Mouse (Mus musculus): ENCODE measurements around the gene Krtap5-4. TPM values are rescaled to one million over a fixed set of nuclear protein-coding genes. Genes with fewer than 3 reads are reported as not detected.

Gene Krtap5-4
- total RNA-seq (2023), result not detected in 2 replicates

DNA sequence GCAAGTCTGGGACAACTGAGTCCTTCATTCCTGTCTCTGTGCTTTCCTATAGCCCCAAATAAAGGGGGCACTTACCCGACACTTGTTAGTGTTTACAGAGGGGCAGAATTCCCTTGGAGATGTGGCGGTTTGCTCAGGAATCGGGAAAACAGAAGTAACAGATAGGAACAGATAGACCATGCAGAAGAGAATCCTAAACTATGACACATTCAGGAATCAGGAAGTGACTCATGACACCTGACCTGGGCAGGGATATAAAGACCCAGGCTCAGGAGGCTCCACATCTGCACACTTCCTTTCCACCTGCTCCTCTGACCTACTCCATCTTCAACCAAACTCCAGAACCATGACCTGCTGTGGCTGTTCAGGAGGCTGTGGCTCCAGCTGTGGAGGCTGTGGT, at the start of gene Krtap5-4:
TSS of gene Krtap5-4 (plus strand) at position 301 of the 400 bp plus-strand sequence.

DNA sequence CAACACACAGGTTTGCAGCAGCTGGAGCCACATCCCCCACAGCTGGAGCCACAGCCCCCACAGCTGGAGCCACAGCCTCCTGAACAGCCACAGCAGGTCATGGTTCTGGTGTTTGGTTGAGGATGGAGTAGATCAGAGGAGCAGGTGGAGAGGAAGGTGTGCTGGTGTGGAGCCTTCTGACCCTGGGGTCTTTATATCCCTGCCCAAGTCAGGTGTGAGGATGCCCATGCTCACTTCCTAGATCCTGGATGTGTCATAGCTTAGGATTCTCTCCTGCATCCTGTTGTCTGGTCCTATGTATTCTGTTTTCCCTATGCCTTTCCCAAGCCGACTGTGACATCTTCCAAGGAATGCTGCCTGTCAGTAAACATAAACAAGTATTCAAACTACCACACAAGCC, 45.1 kb upstream of the Krtap5-4 start, which contains the start of gene Gm2431:
TSS of gene Gm2431 (minus strand) at position 101 of the 400 bp plus-strand sequence.

DNA sequence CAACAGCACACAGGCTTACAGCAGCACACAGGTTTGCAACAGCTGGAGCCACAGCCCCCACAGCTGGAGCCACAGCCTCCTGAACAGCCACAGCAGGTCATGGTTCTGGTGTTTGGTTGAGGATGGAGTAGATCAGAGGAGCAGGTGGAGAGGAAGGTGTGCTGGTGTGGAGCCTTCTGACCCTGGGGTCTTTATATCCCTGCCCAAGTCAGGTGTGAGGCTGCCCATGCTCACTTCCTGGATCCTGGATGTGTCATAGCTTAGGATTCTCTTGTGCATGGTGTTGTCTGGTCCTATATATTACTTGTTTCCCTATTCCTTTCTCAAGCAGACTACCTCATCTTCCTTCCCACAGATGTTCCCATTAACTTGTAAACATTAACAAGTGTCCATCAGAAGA, 29.1 kb upstream of the Krtap5-4 start, which contains the start of gene Gm4559:
TSS of gene Gm4559 (minus strand) at position 101 of the 400 bp plus-strand sequence.

DNA sequence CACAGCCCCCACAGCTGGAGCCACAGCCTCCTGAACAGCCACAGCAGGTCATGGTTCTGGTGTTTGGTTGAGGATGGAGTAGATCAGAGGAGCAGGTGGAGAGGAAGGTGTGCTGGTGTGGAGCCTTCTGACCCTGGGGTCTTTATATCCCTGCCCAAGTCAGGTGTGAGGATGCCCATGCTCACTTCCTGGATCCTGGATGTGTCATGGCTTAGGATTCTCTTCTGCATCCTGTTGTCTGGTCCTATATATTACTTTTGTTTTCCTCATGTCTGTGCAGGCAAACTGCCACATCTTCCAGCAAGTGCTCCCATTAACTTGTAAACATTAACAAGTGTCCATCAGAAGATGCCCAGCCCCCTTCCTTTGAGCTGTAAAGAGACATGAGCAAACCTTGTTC, 6.3 kb upstream of the Krtap5-4 start, which contains the start of gene Krtap5-1:
TSS of gene Krtap5-1 (minus strand) at position 101 of the 400 bp plus-strand sequence.

Other genes with a start within 250 kb of the Krtap5-4 start
- gene Mob2, start 242.5 kb upstream of the Krtap5-4 start, total RNA-seq (2023), result 36.0 and 67.4 TPM in 2 replicates
- gene Dusp8, start 207.7 kb upstream of the Krtap5-4 start, total RNA-seq (2023), result 1.3 and 1.5 TPM in 2 replicates
- not detected in 2 replicates for gene Gm45618, start 182.8 kb upstream of the Krtap5-4 start, total RNA-seq (2023)
- gene Gm39115, start 167.5 kb upstream of the Krtap5-4 start, total RNA-seq (2023), result not detected in 2 replicates
- not detected in 2 replicates for gene Gm45337, start 158.9 kb upstream of the Krtap5-4 start, total RNA-seq (2023)
- not detected in 2 replicates for gene Gm29735, start 146.4 kb upstream of the Krtap5-4 start, total RNA-seq (2023)
- not detected in 2 replicates for gene Gm4553, start 137.8 kb upstream of the Krtap5-4 start, total RNA-seq (2023)
- gene Krtap5-2, start 127.5 kb upstream of the Krtap5-4 start, total RNA-seq (2023), result not detected in 2 replicates
- gene Gm10153, start 113.2 kb upstream of the Krtap5-4 start, total RNA-seq (2023), result not detected in 2 replicates
- not detected in 2 replicates for gene Krtap5-3, start 102.2 kb upstream of the Krtap5-4 start, total RNA-seq (2023)
- gene Gm7579, start 91.7 kb upstream of the Krtap5-4 start, total RNA-seq (2023), result not detected in 2 replicates
- not detected in 2 replicates for gene Krtap5-5, start 73.6 kb upstream of the Krtap5-4 start, total RNA-seq (2023)
- gene Gm40460, start 62.5 kb upstream of the Krtap5-4 start, total RNA-seq (2023), result not detected in 2 replicates
- not detected in 2 replicates for gene Gm2431, start 45.2 kb upstream of the Krtap5-4 start, total RNA-seq (2023)
- gene Gm4559, start 29.2 kb upstream of the Krtap5-4 start, total RNA-seq (2023), result not detected in 2 replicates
- not detected in 2 replicates for gene Krtap5-1, start 6.4 kb upstream of the Krtap5-4 start, total RNA-seq (2023)
- 13.6 and 13.7 TPM in 2 replicates for gene Ifitm10, start 70.2 kb downstream of the Krtap5-4 start, total RNA-seq (2023)
- gene Gm49369, start 79.1 kb downstream of the Krtap5-4 start, total RNA-seq (2023), result 9.5 TPM in 1 of 2 replicates, not detected in the other
- gene Ctsd, start 84.5 kb downstream of the Krtap5-4 start, total RNA-seq (2023), result 760 and 974 TPM in 2 replicates
- gene Syt8, start 131.3 kb downstream of the Krtap5-4 start, total RNA-seq (2023), result 5.8 and 7.4 TPM in 2 replicates
- gene Tnni2, start 138.3 kb downstream of the Krtap5-4 start, total RNA-seq (2023), result 4.8 and 8.2 TPM in 2 replicates
- 1,515 and 1,757 TPM in 2 replicates for gene Lsp1, start 157.3 kb downstream of the Krtap5-4 start, total RNA-seq (2023)
- gene Tnnt3, start 195.3 kb downstream of the Krtap5-4 start, total RNA-seq (2023), result 33.8 and 37.4 TPM in 2 replicates
- gene Mrpl23, start 229.1 kb downstream of the Krtap5-4 start, total RNA-seq (2023), result 1.7 and 5.7 TPM in 2 replicates

Measured in neutrophil, adult 65 days (primary cell).